Mouse (Mus musculus): ENCODE results near the gene Sel1l. TPM values are rescaled to one million over a fixed set of nuclear protein-coding genes. Genes with fewer than 3 reads are reported as not detected.

Gene Sel1l
- polyA plus RNA-seq, 1 experiment from 2014 or later, result 105 TPM

DNA sequence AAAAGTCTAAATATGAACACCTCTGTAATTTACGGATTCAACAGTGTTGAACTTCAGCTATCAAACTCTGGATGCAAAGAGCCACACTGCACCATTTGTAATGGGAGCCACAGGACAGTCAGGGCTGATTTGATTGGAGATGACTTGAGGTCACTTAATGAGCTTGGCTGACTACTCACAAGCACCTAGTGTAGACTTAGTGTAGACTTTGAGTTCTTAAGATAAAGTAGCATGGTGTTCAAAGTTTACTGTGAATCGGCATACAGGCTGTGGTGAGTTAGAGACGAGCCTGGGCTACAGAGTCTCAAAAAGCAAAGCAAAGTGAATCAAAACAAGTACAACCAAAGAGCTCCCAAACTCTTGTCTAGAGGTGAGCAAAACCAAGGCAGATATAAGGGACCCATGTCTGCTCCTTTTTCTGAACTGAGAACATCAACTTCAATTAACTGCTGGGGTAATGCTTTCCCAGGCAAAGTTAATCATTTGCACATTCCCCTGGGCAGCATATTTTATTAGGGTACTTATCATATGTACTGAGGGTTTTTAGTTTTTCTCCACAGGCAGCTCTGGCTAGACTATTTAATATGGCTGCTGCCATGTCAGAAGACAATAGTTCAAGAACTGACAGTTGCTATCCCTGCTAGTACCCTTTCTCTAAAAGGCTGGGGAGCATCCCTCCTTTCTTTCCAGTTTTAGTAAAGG, 15.6 kb downstream of the Sel1l start:
- ATAC-seq (ENCODE audit: low FRiP score) (no peak), DNase-seq (ENCODE audit: low spot score) (no peak)
- Histone ChIP-seq H3K27ac (no peak overlapping the region), H3K4me2 (replicated peaks) (no peak overlapping the region), H3K36me3 (replicated peaks; ENCODE audit: control insufficient read depth, insufficient read depth) (peaks cover 91% of the 10 kb centered on the region), H3K4me1 (replicated peaks; ENCODE audit: control insufficient read depth, insufficient read depth, low read length) (no peaks in the 10 kb centered on the region), H3K9me3 (ENCODE audit: control insufficient read depth, low read length) (no peaks in the 10 kb centered on the region), H3K27me3 (ENCODE audit: control insufficient read depth, insufficient read depth, low read length) (no peaks in the 10 kb centered on the region), H3K4me3 (replicated peaks; ENCODE audit: low read length) (no peak overlapping the region), H3K9ac (no peak overlapping the region)
- 98% methylated on average over 3 of the region's 3 CpGs for WGBS

DNA sequence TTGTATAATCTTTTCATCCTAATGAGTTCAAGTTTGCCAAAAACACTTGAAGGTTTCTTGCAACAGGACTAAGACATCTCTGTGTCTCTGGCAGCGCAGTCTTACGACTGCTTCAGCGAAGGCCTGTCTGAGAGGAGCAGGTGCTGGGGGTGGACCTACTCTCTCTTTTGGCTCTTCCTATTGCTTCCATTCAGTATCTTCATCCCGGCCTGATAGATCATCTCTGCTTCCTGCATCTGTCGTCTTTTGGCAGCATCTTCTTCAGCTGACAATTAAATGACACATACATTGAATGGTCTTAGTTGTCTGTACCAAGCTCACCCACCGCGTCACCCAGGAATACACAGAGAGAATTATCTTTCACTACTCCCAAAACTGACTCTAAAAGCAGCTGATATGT, 17.5 kb downstream of the Sel1l start:
- DNase-seq (ENCODE audit: low spot score) (no peak), ATAC-seq (ENCODE audit: low FRiP score) (no peak)
- H3K9ac ChIP-seq, result no peak overlapping the region
- WGBS, result 88% methylated on average over 7 of the region's 7 CpGs
- no peak overlapping the region for H3K27ac ChIP-seq
- H3K4me1 ChIP-seq (replicated peaks; ENCODE audit: control insufficient read depth, insufficient read depth, low read length), result no peaks in the 10 kb centered on the region
- no peaks in the 10 kb centered on the region for H3K9me3 ChIP-seq (ENCODE audit: control insufficient read depth, low read length)
- peaks cover 89% of the 10 kb centered on the region for H3K36me3 ChIP-seq (replicated peaks; ENCODE audit: control insufficient read depth, insufficient read depth)
- H3K4me3 ChIP-seq (replicated peaks; ENCODE audit: low read length), result no peak overlapping the region
- no peaks in the 10 kb centered on the region for H3K27me3 ChIP-seq (ENCODE audit: control insufficient read depth, insufficient read depth, low read length)
- H3K4me2 ChIP-seq (replicated peaks), result no peak overlapping the region

DNA sequence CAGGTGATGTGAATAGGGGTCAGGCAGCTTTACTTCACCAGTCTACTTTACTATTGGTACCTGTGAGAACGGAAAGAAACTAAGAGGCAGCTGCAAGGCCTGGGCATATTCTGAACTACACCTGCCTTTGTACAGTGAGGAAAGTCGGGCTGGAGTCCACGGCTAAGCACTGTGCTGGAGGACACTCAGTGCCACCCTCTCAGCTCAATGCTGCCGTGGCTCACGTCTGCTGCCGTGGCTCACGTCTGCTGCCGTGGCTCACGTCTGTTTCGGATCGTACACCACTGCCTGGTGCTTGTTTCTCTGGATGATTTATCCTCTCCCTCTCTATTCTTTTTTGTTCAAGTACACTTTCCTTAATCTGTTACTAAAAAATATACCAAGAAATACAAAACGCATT, 28.5 kb downstream of the Sel1l start:
- H3K4me2 ChIP-seq (replicated peaks), result no peak overlapping the region
- no peaks in the 10 kb centered on the region for H3K9me3 ChIP-seq (ENCODE audit: control insufficient read depth, low read length)
- no peaks in the 10 kb centered on the region for H3K4me1 ChIP-seq (replicated peaks; ENCODE audit: control insufficient read depth, insufficient read depth, low read length)
- H3K9ac ChIP-seq, result no peak overlapping the region
- no peak overlapping the region for H3K4me3 ChIP-seq (replicated peaks; ENCODE audit: low read length)
- H3K27me3 ChIP-seq (ENCODE audit: control insufficient read depth, insufficient read depth, low read length), result no peaks in the 10 kb centered on the region
- DNase-seq (ENCODE audit: low spot score), result no peak
- ATAC-seq (ENCODE audit: low FRiP score), result no peak
- 95% methylated on average over 12 of the region's 12 CpGs for WGBS
- no peak overlapping the region for H3K27ac ChIP-seq
- peaks cover 91% of the 10 kb centered on the region for H3K36me3 ChIP-seq (replicated peaks; ENCODE audit: control insufficient read depth, insufficient read depth)

DNA sequence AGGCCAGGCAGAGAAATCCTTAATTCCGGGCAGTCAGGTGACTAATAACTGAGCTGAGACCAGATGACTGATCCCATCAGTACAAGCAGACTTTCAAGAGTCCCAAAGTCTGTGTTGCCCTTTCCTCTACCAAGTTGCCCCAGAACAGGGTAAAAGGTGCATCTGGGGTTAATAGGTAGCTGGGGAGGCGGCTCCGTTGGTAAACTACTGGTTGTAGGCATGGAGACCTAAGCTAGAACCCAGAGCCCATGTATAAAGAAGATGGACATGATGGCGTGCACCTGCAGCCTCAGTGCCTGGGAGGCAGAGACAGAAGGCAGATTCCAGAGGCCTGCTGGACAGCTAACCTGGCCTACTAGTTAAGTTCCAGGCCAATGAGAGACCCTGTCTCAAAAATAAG, 30.2 kb downstream of the Sel1l start:
- Histone ChIP-seq H3K36me3 (replicated peaks; ENCODE audit: control insufficient read depth, insufficient read depth) (peaks cover 91% of the 10 kb centered on the region), H3K4me1 (replicated peaks; ENCODE audit: control insufficient read depth, insufficient read depth, low read length) (no peaks in the 10 kb centered on the region), H3K4me2 (replicated peaks) (no peak overlapping the region), H3K4me3 (replicated peaks; ENCODE audit: low read length) (no peak overlapping the region), H3K9ac (no peak overlapping the region), H3K9me3 (ENCODE audit: control insufficient read depth, low read length) (no peaks in the 10 kb centered on the region), H3K27ac (no peak overlapping the region), H3K27me3 (ENCODE audit: control insufficient read depth, insufficient read depth, low read length) (no peaks in the 10 kb centered on the region)
- DNase-seq (ENCODE audit: low spot score) (no peak), ATAC-seq (ENCODE audit: low FRiP score) (no peak)
- whole genome bisulfite sequencing, result 95% methylated on average over 4 of the region's 4 CpGs

DNA sequence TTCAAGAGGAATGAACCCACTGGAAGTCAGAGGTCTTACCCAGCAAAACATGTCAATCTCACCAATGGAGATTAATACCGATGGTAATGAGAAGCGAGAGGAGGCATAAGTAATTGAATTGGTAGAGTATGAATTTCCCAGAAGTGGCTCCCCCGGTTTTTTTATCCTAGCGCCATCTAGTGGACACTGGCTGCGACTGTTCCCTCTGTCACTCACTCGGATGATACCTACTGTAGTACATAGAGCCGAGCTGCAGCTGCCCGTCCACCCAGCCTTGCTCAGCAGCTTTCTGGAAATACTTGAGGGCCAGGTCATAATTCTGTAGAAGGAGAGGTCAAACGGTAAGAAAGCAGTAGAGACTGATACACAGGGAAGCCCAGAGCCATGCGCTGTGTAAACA, 33.0 kb downstream of the Sel1l start:
- H3K9ac ChIP-seq, result no peak overlapping the region
- H3K4me1 ChIP-seq (replicated peaks; ENCODE audit: control insufficient read depth, insufficient read depth, low read length), result no peaks in the 10 kb centered on the region
- DNase-seq (ENCODE audit: low spot score) (peak; percentile 77), ATAC-seq (ENCODE audit: low FRiP score) (peak; percentile 62; the same call in 1 of the 2 replicates)
- no peak overlapping the region for H3K27ac ChIP-seq
- H3K4me3 ChIP-seq (replicated peaks; ENCODE audit: low read length), result no peak overlapping the region
- WGBS, result 33% methylated on average over 10 of the region's 10 CpGs
- H3K4me2 ChIP-seq (replicated peaks), result no peak overlapping the region
- no peaks in the 10 kb centered on the region for H3K27me3 ChIP-seq (ENCODE audit: control insufficient read depth, insufficient read depth, low read length)
- no peaks in the 10 kb centered on the region for H3K9me3 ChIP-seq (ENCODE audit: control insufficient read depth, low read length)
- H3K36me3 ChIP-seq (replicated peaks; ENCODE audit: control insufficient read depth, insufficient read depth), result peaks cover 90% of the 10 kb centered on the region

DNA sequence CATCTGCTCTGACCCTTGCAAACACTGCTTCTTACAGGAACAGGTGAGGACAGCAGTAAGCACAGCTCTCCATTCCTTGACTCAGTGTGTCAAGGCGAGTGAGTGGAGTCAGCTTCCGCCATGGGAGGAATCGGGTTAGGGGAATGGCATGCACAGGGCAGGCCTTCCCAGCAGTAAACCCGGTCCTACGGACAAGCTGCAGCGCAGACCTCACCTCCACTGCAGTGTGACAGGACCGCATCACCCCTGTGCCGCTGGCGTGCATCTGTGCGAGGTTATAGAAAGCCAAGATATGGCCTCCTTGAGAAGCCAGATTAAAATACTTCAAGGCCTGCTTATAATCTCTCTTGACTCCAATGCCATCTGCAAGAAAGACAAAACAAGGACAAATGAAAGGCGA, 33.4 kb downstream of the Sel1l start:
- Histone ChIP-seq H3K4me2 (replicated peaks) (no peak overlapping the region), H3K36me3 (replicated peaks; ENCODE audit: control insufficient read depth, insufficient read depth) (peaks cover 91% of the 10 kb centered on the region), H3K9ac (no peak overlapping the region), H3K9me3 (ENCODE audit: control insufficient read depth, low read length) (no peaks in the 10 kb centered on the region), H3K27me3 (ENCODE audit: control insufficient read depth, insufficient read depth, low read length) (no peaks in the 10 kb centered on the region), H3K27ac (no peak overlapping the region), H3K4me3 (replicated peaks; ENCODE audit: low read length) (no peak overlapping the region), H3K4me1 (replicated peaks; ENCODE audit: control insufficient read depth, insufficient read depth, low read length) (no peaks in the 10 kb centered on the region)
- 96% methylated on average over 11 of the region's 11 CpGs for WGBS
- DNase-seq (ENCODE audit: low spot score), result no peak
- no peak for ATAC-seq (ENCODE audit: low FRiP score)

DNA sequence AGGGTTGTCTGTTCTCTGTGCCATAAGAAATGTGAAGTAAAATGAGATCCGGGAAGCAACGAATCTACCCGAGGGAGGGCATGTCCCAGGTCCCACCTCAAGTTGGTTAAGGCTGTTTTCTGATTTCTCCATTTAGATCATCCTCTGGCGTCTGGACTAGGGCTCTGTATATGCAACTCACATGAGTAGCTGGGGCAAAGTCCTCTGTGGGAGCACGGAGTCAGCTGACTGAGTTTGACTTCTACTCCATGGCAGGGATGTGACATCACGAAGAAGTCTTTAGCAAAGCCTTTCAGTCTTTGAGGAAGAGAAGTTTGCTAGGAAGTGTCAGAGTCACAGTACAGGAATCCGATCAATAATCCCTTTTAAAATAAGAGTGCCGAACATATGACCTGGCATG, 40.0 kb downstream of the Sel1l start:
- Histone ChIP-seq H3K9me3 (ENCODE audit: control insufficient read depth, low read length) (no peaks in the 10 kb centered on the region), H3K4me1 (replicated peaks; ENCODE audit: control insufficient read depth, insufficient read depth, low read length) (no peaks in the 10 kb centered on the region), H3K36me3 (replicated peaks; ENCODE audit: control insufficient read depth, insufficient read depth) (peaks cover 75% of the 10 kb centered on the region), H3K27ac (no peak overlapping the region), H3K27me3 (ENCODE audit: control insufficient read depth, insufficient read depth, low read length) (no peaks in the 10 kb centered on the region), H3K4me3 (replicated peaks; ENCODE audit: low read length) (no peak overlapping the region), H3K9ac (no peak overlapping the region), H3K4me2 (replicated peaks) (no peak overlapping the region)
- 96% methylated on average over 8 of the region's 8 CpGs for WGBS
- DNase-seq (ENCODE audit: low spot score), result no peak
- no peak for ATAC-seq (ENCODE audit: low FRiP score)

DNA sequence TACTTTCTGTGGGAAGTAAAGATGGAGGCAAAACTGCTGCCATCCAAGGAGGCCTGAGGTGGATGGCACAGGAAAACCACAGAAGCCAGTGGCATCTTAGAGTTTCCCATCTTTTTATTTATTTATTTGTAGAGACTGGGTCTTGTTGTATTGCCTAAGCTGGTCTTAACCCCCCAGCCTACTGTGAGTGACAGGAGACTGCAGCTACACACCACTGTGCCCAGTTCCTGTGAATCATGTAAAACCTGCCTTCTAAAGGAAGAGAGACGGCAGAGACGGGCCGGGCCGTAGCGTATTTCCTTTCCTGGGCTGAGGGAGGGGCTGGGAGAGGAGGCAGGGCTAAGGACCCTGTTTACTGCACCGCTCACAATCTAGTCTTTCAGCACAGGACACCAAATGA, 41.2 kb downstream of the Sel1l start:
- no peaks in the 10 kb centered on the region for H3K27me3 ChIP-seq (ENCODE audit: control insufficient read depth, insufficient read depth, low read length)
- no peak overlapping the region for H3K27ac ChIP-seq
- 91% methylated on average over 6 of the region's 6 CpGs for WGBS
- DNase-seq (ENCODE audit: low spot score) (no peak), ATAC-seq (ENCODE audit: low FRiP score) (no peak)
- no peak overlapping the region for H3K9ac ChIP-seq
- no peak overlapping the region for H3K4me2 ChIP-seq (replicated peaks)
- H3K4me3 ChIP-seq (replicated peaks; ENCODE audit: low read length), result no peak overlapping the region
- H3K36me3 ChIP-seq (replicated peaks; ENCODE audit: control insufficient read depth, insufficient read depth), result peaks cover 63% of the 10 kb centered on the region
- H3K9me3 ChIP-seq (ENCODE audit: control insufficient read depth, low read length), result no peaks in the 10 kb centered on the region
- H3K4me1 ChIP-seq (replicated peaks; ENCODE audit: control insufficient read depth, insufficient read depth, low read length), result no peaks in the 10 kb centered on the region

DNA sequence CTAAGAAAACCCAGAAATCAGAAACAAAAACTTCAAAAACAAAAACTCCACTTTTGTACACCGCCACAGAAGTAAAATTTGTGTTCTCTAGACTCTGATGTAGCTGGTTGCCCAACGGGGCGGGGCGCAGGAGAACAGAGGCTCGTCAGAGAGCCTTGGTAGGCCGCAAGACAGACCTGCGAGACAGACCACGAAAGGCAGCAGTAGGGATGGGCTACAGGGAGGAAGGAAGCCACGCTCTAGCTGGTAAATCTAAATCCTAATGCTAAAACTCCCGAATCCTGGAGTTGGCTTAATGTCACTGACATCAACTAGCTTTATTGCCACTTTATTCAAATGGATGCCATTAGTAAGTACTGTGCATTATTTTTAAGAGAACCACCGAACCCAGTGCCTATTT, 41.9 kb downstream of the Sel1l start:
- DNase-seq (ENCODE audit: low spot score) (no peak), ATAC-seq (ENCODE audit: low FRiP score) (no peak)
- Histone ChIP-seq H3K4me2 (replicated peaks) (no peak overlapping the region), H3K36me3 (replicated peaks; ENCODE audit: control insufficient read depth, insufficient read depth) (peaks cover 57% of the 10 kb centered on the region), H3K27me3 (ENCODE audit: control insufficient read depth, insufficient read depth, low read length) (no peaks in the 10 kb centered on the region), H3K4me3 (replicated peaks; ENCODE audit: low read length) (no peak overlapping the region), H3K9ac (no peak overlapping the region), H3K27ac (no peak overlapping the region), H3K9me3 (ENCODE audit: control insufficient read depth, low read length) (no peaks in the 10 kb centered on the region), H3K4me1 (replicated peaks; ENCODE audit: control insufficient read depth, insufficient read depth, low read length) (no peaks in the 10 kb centered on the region)
- WGBS, result 91% methylated on average over 11 of the region's 11 CpGs

DNA sequence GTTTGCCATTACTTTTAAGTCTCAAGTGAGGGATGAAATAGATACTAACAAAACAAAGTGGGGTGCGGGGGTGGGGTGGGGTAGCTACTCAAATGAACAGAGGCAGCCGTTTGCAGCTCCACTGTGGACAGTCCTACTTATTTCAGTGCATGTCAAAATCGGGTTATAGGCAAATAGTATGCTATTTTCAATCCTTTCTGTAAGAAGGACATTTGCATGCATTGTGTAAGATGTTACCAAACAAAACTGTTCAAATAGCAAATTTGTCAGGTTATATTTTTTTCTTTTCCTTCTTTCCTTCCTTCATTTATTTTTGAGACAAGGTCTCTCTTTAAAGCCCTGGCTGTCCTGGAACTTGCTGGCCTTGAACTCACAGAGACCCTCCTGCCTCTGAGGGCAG, 44.7 kb downstream of the Sel1l start:
- DNase-seq (ENCODE audit: low spot score) (no peak), ATAC-seq (ENCODE audit: low FRiP score) (no peak)
- Histone ChIP-seq H3K27me3 (ENCODE audit: control insufficient read depth, insufficient read depth, low read length) (no peaks in the 10 kb centered on the region), H3K4me1 (replicated peaks; ENCODE audit: control insufficient read depth, insufficient read depth, low read length) (no peaks in the 10 kb centered on the region), H3K27ac (no peak overlapping the region), H3K4me2 (replicated peaks) (no peak overlapping the region), H3K4me3 (replicated peaks; ENCODE audit: low read length) (no peak overlapping the region), H3K9me3 (ENCODE audit: control insufficient read depth, low read length) (no peaks in the 10 kb centered on the region), H3K9ac (no peak overlapping the region), H3K36me3 (replicated peaks; ENCODE audit: control insufficient read depth, insufficient read depth) (peaks cover 31% of the 10 kb centered on the region)
- 77% methylated on average over 3 of the region's 3 CpGs for WGBS
